Mouse (Mus musculus) cerebellum, adult 8-10 months (tissue): ENCODE results near the gene Brinp2.

ENCODE experiments used
- DNase-seq: peaks from one replicate; pipeline ENCODE4 v3.0.0; 2022

Gene Brinp2

DNA sequence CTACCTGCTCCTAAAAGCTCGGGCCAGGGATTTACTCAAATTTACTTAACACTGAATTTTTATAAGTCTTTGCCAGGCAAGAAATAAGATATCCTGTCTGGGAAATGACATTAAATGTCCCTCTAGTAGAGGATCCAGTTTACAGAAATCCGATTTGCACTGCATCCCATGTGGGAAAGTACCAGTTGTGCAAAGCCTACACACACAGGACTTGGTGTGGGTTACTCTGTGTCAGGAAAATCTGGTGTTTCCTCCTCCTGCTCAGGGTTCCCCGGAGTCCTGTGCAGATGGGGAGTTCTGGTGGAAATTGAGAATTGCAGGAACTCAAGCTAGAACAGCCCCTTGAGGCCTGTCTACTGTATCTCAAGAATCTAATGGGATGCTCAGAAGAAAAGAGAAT is 70.9 kb downstream of the Brinp2 start:
- DNase-seq, result no peak

GRCm38 (mm10) chr1:158283869-158284268 is 72.3 kb downstream of the Brinp2 start:
- DNase-seq, result no peak

DNA sequence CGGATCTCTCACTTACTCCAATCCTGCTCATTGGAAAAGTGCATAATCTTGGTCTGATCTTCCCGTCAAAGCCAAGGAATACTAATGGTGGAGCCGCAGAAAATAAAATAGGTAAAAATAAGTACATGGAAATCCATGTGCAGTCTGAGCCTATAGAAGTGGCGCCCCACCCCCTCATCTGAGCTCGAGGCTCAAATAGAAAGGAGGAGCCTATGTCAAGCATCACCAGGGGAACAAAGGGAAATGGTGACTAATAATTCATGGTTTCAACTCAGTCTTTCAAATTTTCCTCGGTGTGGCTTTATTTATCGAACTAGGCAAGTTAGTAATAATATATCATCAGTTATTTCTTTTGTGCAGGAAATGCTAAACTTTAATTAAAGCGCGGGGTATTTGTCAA is 84.1 kb downstream of the Brinp2 start:
- DNase-seq, result no peak

GRCm38 (mm10) chr1:158267020-158267571 is 89.0 kb downstream of the Brinp2 start:
- DNase-seq, result peak; percentile 21

DNA sequence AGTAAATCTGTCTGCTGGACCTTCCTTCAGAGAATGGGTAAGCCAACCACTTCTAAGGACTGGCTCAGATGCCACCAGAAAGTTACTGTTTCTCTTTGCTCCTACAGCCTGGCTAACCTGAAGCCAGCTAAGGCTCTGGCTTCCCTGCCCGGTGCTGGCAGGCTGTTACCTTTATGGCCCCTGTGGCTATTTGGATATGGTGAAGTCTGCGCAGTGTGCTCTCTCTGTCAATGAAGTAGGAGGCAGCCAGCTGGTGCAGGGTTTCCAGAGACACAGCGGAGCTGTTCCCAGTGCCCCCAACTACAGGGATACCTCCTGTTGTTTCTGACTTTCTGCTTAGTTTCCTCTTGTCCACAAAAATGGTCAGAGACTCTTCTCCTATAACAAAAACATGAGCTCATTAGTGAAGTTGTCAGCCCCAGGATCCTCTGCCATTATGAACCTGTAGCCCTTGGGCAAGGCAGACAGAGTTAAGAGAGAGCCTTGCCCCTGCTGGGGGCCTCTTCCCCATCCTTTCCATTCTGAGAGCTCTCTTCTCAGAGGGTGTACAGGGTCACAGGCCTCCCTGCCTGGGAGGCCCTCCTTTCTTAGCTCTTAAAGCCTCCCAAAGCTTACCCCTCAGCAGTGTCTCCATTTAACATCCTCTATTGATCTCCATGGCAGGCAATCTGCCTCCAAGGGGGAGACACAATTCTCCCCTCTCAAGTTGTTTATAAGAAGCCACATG is 89.7 kb downstream of the Brinp2 start:
- DNase-seq, result peak; percentile 10

DNA sequence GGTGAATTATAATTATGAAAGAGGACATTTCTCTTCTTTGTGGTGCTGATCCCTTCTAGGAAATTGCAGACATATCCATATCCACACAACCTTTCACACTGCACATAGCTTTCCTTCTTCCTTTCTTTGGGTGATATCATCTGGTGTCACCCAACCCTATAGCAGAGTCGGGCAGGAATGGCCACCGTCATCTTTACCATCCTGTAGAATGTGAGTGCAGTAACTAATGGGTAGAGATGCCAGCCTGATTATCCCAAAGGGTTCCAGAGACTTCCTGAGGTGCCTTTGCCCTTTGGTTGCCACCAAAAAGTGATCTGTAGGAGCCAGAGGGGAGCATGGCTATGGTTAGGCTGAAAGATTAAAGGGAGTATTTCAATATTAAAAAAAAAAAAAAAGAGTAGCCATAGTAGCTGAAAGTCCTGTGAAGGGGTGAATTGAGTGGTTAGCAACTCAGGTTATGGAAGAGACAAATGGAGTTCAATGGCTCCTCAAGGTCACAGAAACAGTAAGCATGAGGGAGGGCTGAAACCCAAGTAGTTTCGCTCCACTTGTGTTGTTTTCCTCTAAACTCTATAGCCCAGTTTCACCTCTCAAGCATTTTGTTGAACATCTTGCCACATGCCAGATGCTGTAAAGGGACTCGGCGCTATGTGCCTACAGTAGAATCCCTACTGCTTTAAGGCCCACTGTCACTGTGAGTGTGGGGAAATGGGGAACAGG is 96.5 kb downstream of the Brinp2 start:
- no peak for DNase-seq

DNA sequence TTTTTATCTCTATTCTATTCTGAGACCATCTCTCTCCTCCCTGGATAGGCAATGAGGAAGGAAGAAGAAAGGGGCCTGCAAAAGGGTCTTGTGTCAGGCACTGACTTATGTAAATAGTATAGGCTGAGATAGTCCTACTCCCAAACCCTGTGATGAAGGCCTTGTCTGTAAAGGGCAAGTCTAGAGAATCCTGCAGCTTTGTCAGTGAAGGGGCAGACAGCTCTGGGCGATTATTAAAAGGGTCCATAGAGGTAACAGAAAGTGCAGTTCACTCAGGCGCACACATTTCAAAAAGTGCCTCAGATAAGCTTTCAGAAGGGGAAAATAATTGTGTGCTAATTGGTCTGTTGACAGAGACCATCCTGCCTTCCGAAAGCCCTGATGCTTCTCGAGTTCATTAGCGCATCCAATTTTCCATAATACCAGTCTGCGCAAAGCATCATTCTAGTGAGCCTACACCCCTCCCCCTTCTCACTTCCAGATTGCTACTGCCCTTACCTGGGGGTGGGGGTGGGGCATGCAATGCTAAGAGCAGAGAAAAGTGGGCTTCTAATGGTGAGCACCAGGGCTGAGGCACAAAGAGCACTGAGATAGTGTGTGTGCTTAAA is 97.3 kb downstream of the Brinp2 start:
- DNase-seq, result no peak

GRCm38 (mm10) chr1:158255912-158256680 is 100.0 kb downstream of the Brinp2 start:
- peak; percentile 19 for DNase-seq

DNA sequence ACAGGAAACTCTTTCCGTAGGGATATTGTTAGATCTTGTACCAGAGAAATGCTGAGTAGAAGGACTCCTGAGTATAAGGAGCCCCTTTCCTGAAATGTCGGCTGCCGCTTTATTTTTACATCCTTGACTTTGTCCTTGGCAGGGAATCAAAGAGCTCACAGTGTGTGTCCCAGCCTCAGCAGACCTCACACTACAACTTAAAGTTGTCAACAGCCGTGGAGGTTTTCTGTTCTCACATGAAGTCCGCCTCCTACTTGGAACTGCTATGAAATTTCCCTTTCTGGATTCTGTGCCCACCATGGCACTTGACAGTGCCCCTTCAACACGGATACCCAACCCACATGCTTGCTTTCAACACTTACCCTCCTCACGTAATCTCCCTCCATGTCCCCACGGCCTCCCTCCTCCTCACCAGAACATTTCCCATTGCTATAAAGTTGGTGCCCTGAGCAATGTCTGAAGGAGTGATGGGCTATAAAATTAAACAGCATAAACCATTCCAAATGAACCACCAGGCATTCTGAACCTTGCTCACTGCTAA is 103.4 kb downstream of the Brinp2 start:
- no peak for DNase-seq

DNA sequence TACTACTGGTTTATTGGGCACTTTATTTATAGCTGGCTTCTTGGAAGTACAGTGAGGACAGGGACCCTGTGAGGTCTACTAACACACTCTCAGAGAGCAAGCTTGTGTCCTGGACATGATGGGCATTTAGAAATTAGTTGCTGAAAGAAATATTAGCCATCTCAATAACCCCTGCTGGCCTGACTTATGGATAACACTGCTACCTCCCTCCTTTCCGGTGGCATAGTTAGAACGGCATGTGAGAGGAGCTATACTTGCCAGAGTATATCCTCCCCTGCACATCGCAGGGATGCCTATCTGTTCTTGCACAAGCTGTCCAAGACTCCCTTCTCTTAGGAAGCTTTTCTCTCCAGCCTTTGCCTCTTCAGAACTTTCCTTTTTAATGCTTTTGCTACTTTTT is 107.9 kb downstream of the Brinp2 start:
- no peak for DNase-seq

DNA sequence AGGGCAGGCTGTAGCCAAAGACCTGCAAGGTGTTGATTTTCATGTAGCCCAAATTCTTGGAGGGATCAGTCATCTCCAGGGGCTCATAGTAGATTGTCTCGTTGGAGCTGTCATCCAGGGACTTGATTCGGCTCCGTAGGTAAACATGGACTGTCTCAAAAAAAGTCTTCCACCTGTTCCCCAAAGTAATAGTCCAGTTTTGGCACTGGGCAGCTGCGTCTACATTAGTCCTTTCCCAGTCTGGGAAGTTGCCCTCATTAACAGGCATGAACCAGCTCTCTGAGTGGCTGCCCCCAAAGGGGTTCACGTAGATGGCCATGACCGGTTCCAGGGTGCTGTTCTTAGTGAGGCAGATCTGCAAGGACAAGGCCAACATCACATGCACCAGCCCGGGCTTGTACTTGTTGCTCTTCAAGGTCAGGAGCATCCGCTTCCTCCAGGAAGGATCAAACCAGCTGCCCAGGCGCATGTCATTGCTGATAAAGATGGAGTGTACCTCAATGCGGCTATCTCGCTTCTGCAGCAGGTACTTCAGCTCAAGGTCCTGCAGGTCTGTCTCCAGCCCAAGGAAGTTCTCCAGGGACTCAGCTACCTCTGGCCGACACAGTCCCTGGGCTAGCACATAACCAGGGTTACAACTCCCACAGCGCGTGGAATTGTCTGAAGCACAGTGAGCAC is 109.5 kb downstream of the Brinp2 start:
- DNase-seq, result no peak

DNA sequence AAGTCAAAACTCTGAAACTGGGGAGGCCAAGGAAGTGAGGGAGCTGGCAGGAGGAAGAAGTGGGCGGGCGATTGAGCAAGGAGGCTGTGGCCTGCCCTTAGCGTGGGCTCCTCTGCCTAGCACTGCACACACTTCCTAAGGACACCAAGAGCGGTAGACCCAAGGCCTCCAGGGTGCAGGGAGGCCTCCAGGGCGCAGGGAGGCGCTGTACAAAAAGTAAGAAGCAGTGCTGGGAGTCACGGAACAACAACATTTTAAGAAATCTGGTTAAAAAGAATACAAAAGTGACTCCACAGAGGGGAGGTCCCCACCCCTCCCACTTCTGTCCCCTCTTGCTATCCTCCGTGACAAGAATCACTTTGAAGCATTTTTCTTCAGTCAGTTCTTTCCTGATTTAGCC is 110.6 kb downstream of the Brinp2 start:
- DNase-seq, result no peak

- DNase-seq, result no peak
Measured at GRCm38 (mm10) chr1:158244016-158244415, 112.1 kb downstream of the Brinp2 start.

DNA sequence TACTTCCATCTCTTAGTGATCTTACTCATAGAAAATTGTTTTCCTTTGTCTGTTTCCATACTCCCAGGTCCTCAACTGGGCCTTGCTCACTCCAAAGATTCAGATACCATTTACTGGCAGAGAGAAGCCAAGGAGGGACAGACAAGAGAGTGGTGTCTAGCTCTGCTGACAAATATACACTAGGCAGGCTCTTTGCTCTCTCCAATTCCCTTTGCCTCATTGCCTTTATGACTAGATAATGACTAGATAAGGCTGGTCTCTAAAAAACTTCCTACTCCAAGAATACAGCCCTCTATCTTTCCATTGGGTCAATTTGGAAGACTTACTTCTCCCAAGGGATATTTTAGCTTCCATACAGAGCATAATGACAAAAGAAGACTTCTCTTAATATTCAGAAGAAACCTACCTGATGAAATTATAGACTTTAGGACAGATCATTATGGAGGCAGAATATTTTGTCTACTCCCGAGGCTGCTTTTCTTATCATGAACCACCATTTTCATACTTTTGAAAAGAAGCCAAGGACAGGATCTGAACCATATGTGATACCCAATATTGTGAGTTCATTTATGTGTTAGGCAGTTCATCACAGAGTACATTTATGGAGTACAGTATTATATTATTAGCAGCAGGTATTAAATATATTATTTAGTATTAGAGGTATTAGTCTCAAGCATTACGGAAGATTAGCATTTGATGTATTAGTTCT is 114.1 kb downstream of the Brinp2 start:
- DNase-seq, result no peak

- no peak for DNase-seq
Measured at GRCm38 (mm10) chr1:158239841-158240240, 116.3 kb downstream of the Brinp2 start.

DNA sequence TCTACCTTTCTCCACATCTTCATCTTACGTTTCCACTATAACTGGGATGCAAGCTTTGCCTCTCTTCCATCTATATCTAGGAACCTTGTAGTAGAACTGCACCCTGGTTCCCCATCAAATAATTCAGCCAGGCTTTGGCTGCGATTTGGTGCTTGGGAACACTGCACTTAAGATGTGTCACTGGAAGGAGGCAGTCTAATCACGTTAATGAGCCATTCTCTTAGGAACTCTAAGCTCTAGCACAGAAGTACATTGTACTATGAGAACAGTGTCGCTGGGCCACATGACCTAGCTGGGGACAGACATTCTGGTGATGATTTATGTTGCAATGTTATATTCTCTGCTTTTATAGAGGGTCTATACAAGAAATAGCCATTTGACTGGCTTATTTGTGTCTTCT is 117.4 kb downstream of the Brinp2 start:
- DNase-seq, result no peak

DNA sequence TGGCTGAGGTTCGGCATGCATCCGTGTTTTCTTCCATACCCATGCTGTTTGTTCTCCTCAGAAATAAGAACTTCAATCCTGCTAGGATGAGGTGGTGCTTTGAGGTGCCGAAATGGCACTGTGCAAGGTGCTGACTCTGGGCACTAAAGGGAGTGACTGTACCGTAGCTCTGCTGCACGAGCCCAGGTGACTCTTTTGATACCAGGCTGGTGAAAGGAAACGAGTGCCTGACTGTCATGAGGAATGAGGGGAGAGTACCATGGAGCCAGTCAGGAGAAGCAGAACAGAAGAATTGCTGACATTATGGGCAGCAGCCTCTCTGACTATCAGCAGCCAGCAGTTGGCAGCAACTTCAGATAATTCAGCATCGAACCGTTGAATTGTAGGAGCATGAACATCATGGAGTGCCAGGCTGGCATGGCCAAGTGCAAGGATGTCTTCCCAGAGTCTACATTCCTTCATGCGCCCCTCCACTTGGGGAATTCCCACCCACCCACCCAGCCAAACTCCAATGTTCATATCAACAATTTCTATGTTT is 127.4 kb downstream of the Brinp2 start:
- no peak for DNase-seq

DNA sequence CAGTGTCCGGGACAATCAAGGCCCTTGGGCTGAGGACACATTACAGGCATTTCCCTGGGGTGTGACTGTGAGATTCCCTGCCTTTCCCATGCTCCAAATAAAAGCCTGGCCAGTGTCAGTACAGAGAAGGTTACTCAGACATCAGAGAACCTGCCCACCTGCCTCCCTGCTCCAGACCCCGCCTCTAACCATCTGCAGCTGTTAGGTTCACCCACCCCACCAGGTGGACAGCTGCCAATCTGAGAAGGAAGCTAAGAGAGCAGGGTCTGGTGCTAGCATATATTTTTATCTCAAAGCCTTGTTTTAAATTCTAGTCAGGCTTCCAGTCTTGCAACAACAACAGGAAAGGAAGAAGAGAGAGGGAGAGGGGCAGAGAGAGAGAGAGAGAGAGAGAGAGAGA is 128.9 kb downstream of the Brinp2 start:
- no peak for DNase-seq

DNA sequence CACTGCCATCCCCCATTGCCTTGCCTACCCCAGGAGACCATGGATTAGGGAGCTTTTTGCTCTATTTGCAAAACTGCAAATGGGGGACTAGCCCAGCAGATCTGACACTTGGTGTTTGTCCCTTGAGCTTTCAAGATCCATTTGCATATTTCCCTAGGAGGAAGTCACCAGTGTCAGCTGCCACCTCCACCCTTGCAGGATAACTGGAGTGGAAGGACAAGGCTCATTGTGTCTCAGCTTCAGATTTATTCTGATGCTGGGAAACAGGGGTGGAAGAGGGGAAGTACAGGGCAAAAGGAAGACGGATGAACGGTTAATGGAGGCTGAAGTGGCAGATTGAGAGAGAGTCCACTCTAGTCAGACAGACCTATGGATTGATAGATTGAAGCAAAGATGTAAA is 129.4 kb downstream of the Brinp2 start:
- no peak for DNase-seq

DNA sequence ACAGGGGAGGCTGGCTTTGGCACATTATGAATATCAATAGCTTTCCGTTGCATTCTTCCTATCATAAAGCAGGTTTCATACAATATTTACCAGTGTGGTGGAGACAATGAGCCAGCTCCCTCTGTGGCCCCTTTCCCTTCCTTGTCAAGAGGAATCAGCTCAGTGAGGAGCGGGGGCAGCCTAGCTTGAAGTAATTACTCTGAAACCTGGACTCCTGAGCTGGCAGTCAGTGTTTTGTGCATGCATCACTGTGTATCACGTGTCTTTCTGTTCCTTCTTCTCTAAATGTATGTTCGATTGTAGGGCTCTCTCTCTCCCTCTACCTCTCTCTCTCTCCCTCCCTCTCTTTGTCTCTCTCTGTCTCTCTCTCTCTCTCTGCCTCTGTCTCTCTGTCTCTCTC is 135.1 kb downstream of the Brinp2 start:
- DNase-seq, result no peak

GRCm38 (mm10) chr1:158220148-158220547 is 136.0 kb downstream of the Brinp2 start:
- DNase-seq, result no peak
